Mouse (Mus musculus): Measurements from ENCODE around the gene Cacna1d.

Cacna1d gene

DNA sequence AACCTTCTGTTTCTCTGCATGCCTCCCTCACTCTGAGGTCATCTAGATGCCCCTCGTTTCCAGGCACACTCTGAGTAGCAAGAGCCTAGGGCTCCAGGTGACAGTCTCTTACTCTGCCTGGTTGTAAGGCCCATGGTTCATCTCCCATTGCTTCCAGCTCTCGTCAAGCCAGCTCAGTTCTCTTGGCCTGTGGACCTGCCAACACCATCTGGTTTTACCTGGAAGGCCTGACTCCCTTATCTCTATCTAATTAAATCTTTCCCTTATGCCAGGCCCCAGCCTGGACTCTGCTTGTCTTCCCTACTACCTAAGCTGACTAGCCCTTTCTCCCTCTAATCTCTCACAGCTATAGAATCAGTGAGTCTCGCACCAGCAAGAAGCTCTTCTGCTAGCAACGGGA, 124.2 kb downstream of the Cacna1d start:
- no peak for DNase-seq (ENCODE audit: low read depth)

- DNase-seq (ENCODE audit: low read depth) = peak; percentile 8
These were observed 125.4 kb downstream of the Cacna1d start for GRCm38 (mm10) chr14:30365866-30366265.

GRCm38 (mm10) chr14:30363487-30364167, 127.6 kb downstream of the Cacna1d start:
- no peak for DNase-seq (ENCODE audit: low read depth)

DNA sequence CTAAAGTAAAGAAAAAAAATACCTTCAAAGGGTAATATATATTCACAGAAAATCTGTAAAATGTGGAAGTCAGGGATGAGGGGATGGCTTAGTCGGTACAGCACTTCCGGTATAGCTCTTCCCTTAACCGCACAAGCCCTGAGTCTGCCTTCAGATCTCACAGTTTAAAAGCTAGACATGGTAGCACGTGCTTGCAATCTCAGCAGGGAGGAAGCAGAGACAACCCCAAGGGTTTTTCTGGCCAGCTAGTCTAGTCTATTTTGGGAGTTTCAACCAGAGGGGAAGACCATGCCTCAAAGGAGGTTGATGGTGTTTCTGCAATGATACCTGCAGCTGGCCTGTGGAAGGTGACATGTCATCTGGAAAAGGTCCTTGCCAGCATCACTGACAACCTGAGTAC, 128.9 kb downstream of the Cacna1d start:
- no peak for DNase-seq (ENCODE audit: low read depth)

- no peak for DNase-seq (ENCODE audit: low read depth)
These were observed 130.8 kb downstream of the Cacna1d start for GRCm38 (mm10) chr14:30360478-30360877.

DNA sequence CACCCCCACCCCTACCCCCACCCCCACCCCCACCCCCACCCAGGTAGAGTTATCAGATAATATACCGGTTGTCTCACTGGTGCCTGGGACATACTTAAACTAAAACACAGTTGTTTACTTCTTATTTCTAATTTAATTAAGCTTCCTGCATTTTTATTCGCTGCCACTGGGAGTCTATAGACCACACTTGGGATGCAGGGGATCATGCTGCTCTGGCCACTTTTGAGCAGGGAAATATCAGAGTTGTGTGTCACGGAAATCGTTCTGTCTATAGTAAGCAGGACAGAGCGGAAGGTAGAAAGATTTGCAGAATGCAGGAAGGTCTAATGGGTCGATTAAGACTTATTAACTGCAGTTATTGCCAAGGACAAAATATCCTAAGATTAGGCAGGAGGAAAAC, 131.3 kb downstream of the Cacna1d start:
- no peak for DNase-seq (ENCODE audit: low read depth)

DNA sequence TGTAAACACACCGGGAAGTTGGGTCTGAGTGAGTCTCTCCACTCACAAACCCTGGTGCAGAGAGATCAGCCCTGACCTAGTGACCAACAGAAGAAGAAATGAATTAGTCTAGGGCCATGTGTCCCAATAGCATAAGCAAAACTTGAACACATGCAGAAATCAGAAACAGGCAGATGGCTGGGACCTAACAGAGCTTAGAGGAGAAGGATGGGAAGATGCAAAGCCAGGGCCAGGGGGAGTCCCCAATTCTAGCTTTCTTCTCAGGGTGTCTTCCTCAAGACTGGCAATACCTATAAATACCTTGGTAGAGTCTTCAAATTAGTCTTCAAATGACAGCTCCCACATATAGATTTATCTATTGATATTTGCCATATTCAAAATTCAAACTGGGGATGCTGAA, 133.2 kb downstream of the Cacna1d start:
- DNase-seq (ENCODE audit: low read depth) = no peak

GRCm38 (mm10) chr14:30356456-30356855, 134.8 kb downstream of the Cacna1d start:
- DNase-seq (ENCODE audit: low read depth) = no peak

- no peak for DNase-seq (ENCODE audit: low read depth)
These were observed 136.5 kb downstream of the Cacna1d start for GRCm38 (mm10) chr14:30354761-30355160.

DNA sequence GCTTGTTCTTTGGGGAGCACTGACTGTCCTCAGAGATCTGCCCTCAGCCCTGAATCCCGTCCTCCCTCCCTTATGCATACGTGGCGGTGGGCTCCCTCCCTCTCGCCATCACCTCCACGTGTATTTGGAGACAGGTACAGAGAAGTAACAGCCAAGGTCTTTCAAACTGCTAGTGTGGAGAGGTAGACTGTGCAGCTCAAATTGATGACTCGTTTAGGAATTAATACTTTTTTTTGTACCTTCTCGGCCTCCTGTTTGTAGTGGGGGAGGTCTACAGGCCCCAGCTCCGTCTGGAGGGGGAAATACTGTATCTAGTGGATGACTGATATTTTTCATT, 137.2 kb downstream of the Cacna1d start:
- no peak for DNase-seq (ENCODE audit: low read depth)

DNA sequence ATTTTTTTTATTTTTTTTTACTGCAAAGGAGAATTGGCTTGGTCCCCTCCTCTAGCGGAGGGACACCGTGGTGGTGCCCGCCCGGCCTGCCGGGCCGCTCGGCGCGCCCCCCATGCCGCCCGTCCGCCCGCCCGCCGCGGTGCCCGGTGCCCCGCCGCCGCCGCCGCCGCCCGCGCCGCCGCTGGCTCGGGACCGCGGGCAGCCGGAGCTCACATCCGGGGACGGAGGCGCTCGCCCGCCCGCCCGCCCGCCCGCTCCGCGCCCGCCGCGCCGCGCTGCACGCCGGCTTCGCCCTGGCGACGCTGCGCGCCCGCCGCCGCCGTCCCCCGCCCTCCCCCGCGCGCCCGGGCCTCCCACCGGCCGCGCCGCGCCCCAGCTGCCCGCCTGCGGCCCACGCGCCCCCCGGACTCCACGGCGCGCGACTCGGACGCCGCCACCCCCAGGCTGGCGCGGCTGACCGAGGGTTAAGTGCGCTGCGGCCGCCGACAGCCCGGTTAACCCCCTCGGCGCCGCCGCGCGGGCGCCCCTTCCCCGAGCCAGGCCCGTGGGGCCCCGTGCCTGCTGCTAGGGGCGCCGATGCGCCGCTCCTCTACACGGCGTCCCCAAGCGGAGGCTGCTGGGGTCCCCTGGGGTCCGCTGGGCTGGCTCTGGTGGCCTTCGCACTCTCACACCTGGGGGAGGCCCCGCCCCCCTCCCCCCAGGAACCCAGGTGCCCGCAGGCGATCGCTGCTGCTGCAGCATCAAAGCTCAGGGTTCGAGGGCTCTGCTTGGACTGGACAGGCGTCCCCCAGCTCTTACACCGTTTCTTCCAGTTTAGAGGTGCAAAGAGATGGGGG, 137.7 kb downstream of the Cacna1d start:
- no peak for DNase-seq (ENCODE audit: low read depth)

- DNase-seq (ENCODE audit: low read depth) = no peak
These were observed 138.3 kb downstream of the Cacna1d start for GRCm38 (mm10) chr14:30352951-30353270.

- no peak for DNase-seq (ENCODE audit: low read depth)
These were observed 138.9 kb downstream of the Cacna1d start for GRCm38 (mm10) chr14:30352061-30352950.

GRCm38 (mm10) chr14:30350285-30350684, 141.0 kb downstream of the Cacna1d start:
- no peak for DNase-seq (ENCODE audit: low read depth)

DNA sequence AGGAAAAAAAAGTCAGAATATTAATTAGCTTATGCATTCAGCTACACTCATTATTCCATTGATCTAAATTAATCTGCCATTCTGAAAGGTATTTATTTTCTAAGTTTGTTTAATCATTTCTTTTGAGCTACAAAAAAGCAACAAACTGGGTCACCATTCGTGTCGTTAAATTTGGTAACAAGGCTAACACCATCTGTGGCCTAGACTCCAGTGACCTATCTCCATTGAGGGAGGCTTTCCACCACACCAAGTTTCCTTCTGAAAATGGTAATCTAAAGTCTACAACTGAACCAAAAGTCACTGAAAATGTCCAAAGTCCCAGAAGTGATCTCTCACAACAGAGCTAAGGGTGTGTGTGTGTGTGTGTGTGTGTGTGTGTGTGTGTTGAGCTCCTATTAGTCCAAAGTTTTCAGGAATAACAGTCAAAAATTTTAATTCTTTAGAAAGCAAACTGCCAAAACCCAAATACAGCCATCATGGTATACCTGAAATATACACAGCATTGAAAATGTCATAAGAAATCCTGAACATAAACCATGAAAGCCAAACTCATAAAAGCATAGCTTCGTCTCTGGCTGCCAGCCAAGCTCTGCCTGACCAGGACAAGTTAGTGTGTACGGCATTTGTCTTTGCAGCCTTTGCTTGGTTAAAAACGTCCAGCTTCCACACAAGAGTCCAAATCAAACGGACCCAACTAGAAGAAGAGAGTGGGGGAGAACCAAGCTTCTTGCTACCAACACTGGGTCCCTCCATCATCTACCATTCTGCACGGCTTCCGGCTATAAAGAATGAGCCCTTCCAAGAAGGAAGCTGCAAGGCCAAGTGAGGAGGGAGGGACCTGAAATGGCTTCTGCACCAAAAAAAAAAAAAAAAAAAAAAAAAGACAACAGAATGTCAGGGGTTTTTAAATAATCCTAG, 146.0 kb downstream of the Cacna1d start:
- DNase-seq (ENCODE audit: low read depth) = no peak

DNA sequence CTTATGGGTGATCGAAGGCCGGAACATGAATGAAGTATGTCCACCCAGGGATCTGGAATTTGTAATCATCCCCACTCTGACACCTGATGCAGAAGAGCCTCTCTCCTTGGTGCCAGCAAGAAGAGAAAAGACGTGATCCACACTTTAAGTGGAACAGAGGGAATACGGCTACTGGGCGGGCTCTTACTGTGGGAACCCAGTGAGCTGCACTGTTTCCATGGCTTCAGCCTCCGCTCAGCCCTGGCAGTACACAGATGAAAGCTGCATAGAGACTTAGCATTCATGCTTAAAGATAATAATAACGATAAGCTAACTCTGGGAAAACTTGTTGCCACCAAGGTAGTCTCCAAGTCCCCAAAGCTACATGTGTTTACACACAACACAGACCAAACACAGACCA, 147.5 kb downstream of the Cacna1d start:
- DNase-seq (ENCODE audit: low read depth) = no peak

DNA sequence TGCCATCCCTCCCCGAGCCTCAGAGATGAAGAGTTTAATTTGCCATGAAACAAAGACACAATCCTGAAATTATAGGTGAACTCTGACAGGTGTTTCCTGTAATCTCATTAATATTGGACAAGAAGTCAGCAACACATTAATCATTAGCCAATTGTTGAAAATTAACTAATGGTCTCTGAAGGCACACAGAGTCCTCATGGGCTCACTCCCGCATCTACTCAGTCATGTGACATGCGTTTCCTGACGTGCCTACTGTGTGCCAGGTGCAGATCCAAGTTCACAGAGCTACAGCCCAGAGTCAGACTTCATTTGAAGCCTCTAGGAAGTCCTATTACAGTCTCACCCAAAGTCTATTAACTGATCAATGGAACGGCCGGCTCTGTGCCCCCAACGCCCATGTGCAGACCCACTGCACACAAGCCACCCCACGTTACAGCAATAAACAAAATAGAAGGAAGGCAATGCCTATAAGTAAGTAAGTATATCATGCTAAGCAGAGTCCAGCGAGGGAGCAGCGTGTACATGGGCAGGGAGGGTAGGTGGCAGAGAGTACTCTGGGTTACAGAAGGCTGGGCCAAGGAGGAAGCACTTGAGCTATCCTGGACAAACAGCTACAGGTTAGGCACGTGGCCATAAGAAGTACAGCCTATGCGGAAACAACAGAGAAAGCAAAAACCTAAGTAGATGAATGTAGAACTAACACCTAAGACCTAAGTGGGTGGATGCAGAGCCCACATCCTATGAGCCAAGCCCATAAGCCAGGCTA, 149.2 kb downstream of the Cacna1d start:
- DNase-seq (ENCODE audit: low read depth) = no peak

GRCm38 (mm10) chr14:30340140-30340539, 151.1 kb downstream of the Cacna1d start:
- no peak for DNase-seq (ENCODE audit: low read depth)

GRCm38 (mm10) chr14:30331856-30332255, 159.4 kb downstream of the Cacna1d start:
- DNase-seq (ENCODE audit: low read depth) = no peak

- DNase-seq (ENCODE audit: low read depth) = no peak
These were observed 160.7 kb downstream of the Cacna1d start for GRCm38 (mm10) chr14:30330416-30331181.
